Mouse (Mus musculus): ENCODE measurements around the gene Ccdc96.

- TF ChIP-seq POLR2A (IDR thresholded peaks at IDR 0.05; ENCODE audit: extremely low read depth, insufficient read depth, low read length) (no peak), CTCF (IDR thresholded peaks at IDR 0.05; ENCODE audit: low read depth, low read length) (no peak)
These were observed 51.2 kb downstream of the Ccdc96 start for GRCm38 (mm10) chr5:36535438-36536176.

Data from liver, adult 2 months (tissue).